Mouse (Mus musculus): Measurements from ENCODE around the gene Dgkb. TPM values are rescaled to one million over a fixed set of nuclear protein-coding genes. Genes with fewer than 3 reads are reported as not detected.
A peak's percentile ranks its signal among the peaks of the same experiment; 100 is the strongest.

Gene Dgkb
- total RNA-seq, 2 experiments from 2014 or later, result 0.39 to 0.60 TPM

GRCm38 (mm10) chr12:38342657-38343056 is 525.1 kb downstream of the Dgkb start:
- intact Hi-C loops (cut with DNase I), result loop anchor here (1.0 to 2.0 kb wide), 2 partner anchors 212 to 1154 kb away; no protein-coding TSS in a partner anchor
- peak; percentile 18 to 25 for DNase-seq

- intact Hi-C loops (cut with DNase I), result no loop called here
- DNase-seq, result no peak
These were observed 535.0 kb downstream of the Dgkb start for GRCm38 (mm10) chr12:38352481-38352880.

- DNase-seq, result no peak
- intact Hi-C loops (cut with DNase I), result no loop called here
These were observed 538.9 kb downstream of the Dgkb start for GRCm38 (mm10) chr12:38356386-38356785.

GRCm38 (mm10) chr12:38361491-38361890 is 544.0 kb downstream of the Dgkb start:
- no peak for DNase-seq
- intact Hi-C loops (cut with DNase I), result no loop called here

- no peak for DNase-seq
- intact Hi-C loops (cut with DNase I), result no loop called here
These were observed 554.1 kb downstream of the Dgkb start for GRCm38 (mm10) chr12:38371597-38371996.

- DNase-seq, result no peak
- intact Hi-C loops (cut with DNase I), result no loop called here
These were observed 556.6 kb downstream of the Dgkb start for GRCm38 (mm10) chr12:38374159-38374558.

GRCm38 (mm10) chr12:38385942-38386341 is 568.4 kb downstream of the Dgkb start:
- intact Hi-C loops (cut with DNase I), result no loop called here
- DNase-seq, result no peak

GRCm38 (mm10) chr12:38386991-38387390 is 569.5 kb downstream of the Dgkb start:
- DNase-seq, result no peak
- intact Hi-C loops (cut with DNase I), result no loop called here

- no peak for DNase-seq
- intact Hi-C loops (cut with DNase I), result no loop called here
These were observed 570.1 kb downstream of the Dgkb start for GRCm38 (mm10) chr12:38387654-38388053.

GRCm38 (mm10) chr12:38388243-38388642 is 570.7 kb downstream of the Dgkb start:
- intact Hi-C loops (cut with DNase I), result no loop called here

GRCm38 (mm10) chr12:38397754-38398312 is 580.3 kb downstream of the Dgkb start:
- DNase-seq, result no peak
- intact Hi-C loops (cut with DNase I), result no loop called here

More at GRCm38 (mm10) chr12:38388243-38388642, 570.7 kb downstream of the Dgkb start:
- no peak for DNase-seq

GRCm38 (mm10) chr12:38400089-38400488 is 582.6 kb downstream of the Dgkb start:
- intact Hi-C loops (cut with DNase I), result no loop called here
- DNase-seq, result no peak

- intact Hi-C loops (cut with DNase I), result no loop called here
These were observed 618.0 kb downstream of the Dgkb start for GRCm38 (mm10) chr12:38435364-38436130.

GRCm38 (mm10) chr12:38436131-38436436 is 618.6 kb downstream of the Dgkb start:
- intact Hi-C loops (cut with DNase I), result no loop called here
- DNase-seq, result no peak

More at GRCm38 (mm10) chr12:38435364-38436130, 618.0 kb downstream of the Dgkb start:
- no peak for DNase-seq

- intact Hi-C loops (cut with DNase I), result no loop called here
- no peak for DNase-seq
These were observed 633.0 kb downstream of the Dgkb start for GRCm38 (mm10) chr12:38450323-38451087.

GRCm38 (mm10) chr12:38451677-38452076 is 634.2 kb downstream of the Dgkb start:
- intact Hi-C loops (cut with DNase I), result no loop called here
- no peak for DNase-seq

- no peak for DNase-seq
- intact Hi-C loops (cut with DNase I), result no loop called here
These were observed 650.7 kb downstream of the Dgkb start for GRCm38 (mm10) chr12:38468191-38468590.

GRCm38 (mm10) chr12:38468605-38469004 is 651.1 kb downstream of the Dgkb start:
- intact Hi-C loops (cut with DNase I), result no loop called here
- DNase-seq, result no peak

GRCm38 (mm10) chr12:38497229-38497628 is 679.7 kb downstream of the Dgkb start:
- intact Hi-C loops (cut with DNase I), result no loop called here
- no peak for DNase-seq

GRCm38 (mm10) chr12:38500931-38501330 is 683.4 kb downstream of the Dgkb start:
- intact Hi-C loops (cut with DNase I), result no loop called here
- no peak for DNase-seq

GRCm38 (mm10) chr12:38508195-38508594 is 690.7 kb downstream of the Dgkb start:
- no peak for DNase-seq
- intact Hi-C loops (cut with DNase I), result no loop called here

GRCm38 (mm10) chr12:38545431-38545830 is 727.9 kb downstream of the Dgkb start:
- no peak for DNase-seq
- intact Hi-C loops (cut with DNase I), result no loop called here
